Mouse (Mus musculus) C2C12 (cell line): ENCODE measurements around the gene Tmc2. TPM values are rescaled to one million over a fixed set of nuclear protein-coding genes. Genes with fewer than 3 reads are reported as not detected.

ENCODE experiments used
- H3K27me3 ChIP-seq: one replicate; pipeline ENCODE4 v1.6.1; 2011; ENCODE audit not compliant: control insufficient read depth, insufficient read depth, insufficient read length
- H3K36me3 ChIP-seq: one replicate; pipeline ENCODE4 v1.6.1; 2011; ENCODE audit not compliant: control insufficient read depth, insufficient read depth
- H3K4me3 ChIP-seq: one replicate; pipeline ENCODE4 v1.5.1; 2011; ENCODE audit warnings: mild to moderate bottlenecking, control low read depth; ENCODE audit not compliant: poor library complexity, insufficient read depth, severe bottlenecking
- H3K79me2 ChIP-seq: one replicate; pipeline ENCODE4 v1.6.1; 2011; ENCODE audit not compliant: control insufficient read depth, insufficient read depth
- H3K79me3 ChIP-seq: one replicate; pipeline ENCODE4 v1.6.1; 2011; ENCODE audit warnings: low read depth, control low read depth
- H3ac ChIP-seq: one replicate; pipeline ENCODE3; 2011; ENCODE audit warnings: low read depth; ENCODE audit not compliant: control insufficient read depth, insufficient read length
- CEBPB ChIP-seq: IDR thresholded peaks from one replicate; pipeline ENCODE4 v1.6.1; 2011; ENCODE audit warnings: low read depth, mild to moderate bottlenecking, control low read depth, moderate library complexity
- CTCF ChIP-seq: IDR thresholded peaks from one replicate; pipeline ENCODE4 v1.5.1; 2011; ENCODE audit not compliant: control insufficient read depth, insufficient read depth, insufficient read length
- FOSL1 ChIP-seq: IDR thresholded peaks from one replicate; pipeline ENCODE4 v1.8.0; 2011; ENCODE audit warnings: mild to moderate bottlenecking, low read length; ENCODE audit not compliant: poor library complexity, insufficient read depth, severe bottlenecking
- MAX ChIP-seq: IDR thresholded peaks from one replicate; pipeline ENCODE4 v1.6.1; 2011; ENCODE audit warnings: mild to moderate bottlenecking, control low read depth
- MYOD1 ChIP-seq: IDR thresholded peaks from one replicate; pipeline ENCODE4 v1.6.1; 2011; ENCODE audit warnings: low read depth; ENCODE audit not compliant: control insufficient read depth, insufficient read length
- MYOG ChIP-seq: IDR thresholded peaks from one replicate; pipeline ENCODE4 v1.6.1; 2011; ENCODE audit not compliant: control insufficient read depth, insufficient read length; ENCODE audit errors: extremely low read depth
- USF1 ChIP-seq: IDR thresholded peaks from one replicate; pipeline ENCODE4 v1.6.1; 2011; ENCODE audit warnings: low read depth, mild to moderate bottlenecking, control low read depth, moderate library complexity
- long read RNA-seq, 2 experiments: library from polyadenylated mRNA; unstranded; transcript quantifications; one replicate each; pipeline ENCODE4 v2.0.0; 2019 to 2020
- polyA plus RNA-seq: library from polyadenylated mRNA; unstranded; fragments of >200 nt; fragmentation: generic; extraction: Trizol; gene quantifications from one replicate; pipeline ENCODE4 v1.2.1, GENCODE M21; 2012; ENCODE audit warnings: missing spikeins

The Tmc2 gene
- polyA plus RNA-seq = not detected
- long read RNA-seq, experiment 1 = 0 reads
- long read RNA-seq, experiment 2 = 0 reads

DNA sequence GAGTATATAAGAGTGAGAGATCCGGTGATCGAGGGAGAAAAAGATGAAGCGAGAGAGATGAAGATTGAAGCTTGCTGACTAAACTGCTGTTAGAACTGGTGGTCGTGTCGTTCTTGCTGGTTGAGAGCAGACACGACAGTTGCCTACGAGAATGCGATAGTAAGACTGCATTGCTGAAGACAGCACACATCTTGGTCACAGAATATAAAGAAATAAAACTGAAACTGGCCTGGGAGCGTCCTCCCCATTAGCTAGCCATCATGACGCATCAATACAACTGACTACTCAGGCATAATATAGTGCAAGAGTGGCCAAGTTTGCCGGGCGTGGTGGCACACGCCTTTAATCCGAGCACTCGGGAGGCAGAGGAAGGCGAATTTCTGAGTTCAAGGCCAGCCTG, at the start of gene Tmc2:
TSS of gene Tmc2 (plus strand) at position 301 of the 400 bp plus-strand sequence.
- no peaks in the 10 kb centered on the region for H3K27me3 ChIP-seq
- H3ac ChIP-seq = no peak within 1 kb of the TSS
- no peak within 1 kb of the TSS for H3K4me3 ChIP-seq
- no peaks in the 10 kb centered on the region for H3K79me3 ChIP-seq
- H3K79me2 ChIP-seq = no peaks in the 10 kb centered on the region
- TF ChIP-seq CTCF = no peak
- H3K36me3 ChIP-seq = no peaks in the 10 kb centered on the region

DNA sequence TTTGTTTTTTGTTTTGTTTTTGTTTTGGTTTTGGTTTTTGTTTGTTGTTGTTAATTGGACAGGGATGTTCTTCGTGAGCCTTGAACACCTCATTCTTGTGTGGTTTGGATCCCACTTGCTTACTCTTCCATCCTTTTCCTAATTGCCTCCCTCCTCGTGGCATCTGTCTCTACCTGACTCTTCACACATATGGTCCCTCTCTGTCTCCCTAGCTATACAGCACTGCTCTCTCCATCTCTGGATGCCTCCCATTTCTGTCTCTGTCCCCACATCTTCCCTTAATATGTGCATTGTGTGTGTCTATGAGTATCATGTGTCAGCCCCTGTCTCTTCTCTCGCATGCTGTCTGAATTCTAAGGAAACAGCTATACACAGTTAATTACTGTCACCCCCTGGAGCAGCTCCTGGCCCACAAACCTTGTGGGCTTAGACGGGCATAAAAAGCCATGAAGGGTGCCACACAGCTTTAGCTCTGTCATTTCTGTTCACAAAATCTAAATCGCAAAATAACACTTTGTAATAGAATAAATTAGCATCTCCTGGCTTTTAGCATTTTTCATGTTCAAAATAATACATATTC, 48.8 kb upstream of the Tmc2 start:
- no peak overlapping the region for H3ac ChIP-seq
- TF ChIP-seq CTCF = no peak
- no peak for TF ChIP-seq USF1
- TF ChIP-seq FOSL1 = no peak
- TF ChIP-seq MYOG = no peak
- TF ChIP-seq CEBPB = no peak
- TF ChIP-seq MYOD1 = no peak
- TF ChIP-seq MAX = no peak
- H3K79me3 ChIP-seq = no peaks in the 10 kb centered on the region
- no peaks in the 10 kb centered on the region for H3K79me2 ChIP-seq
- H3K4me3 ChIP-seq = no peak overlapping the region
- H3K27me3 ChIP-seq = peaks cover 3% of the 10 kb centered on the region
- H3K36me3 ChIP-seq = no peaks in the 10 kb centered on the region

DNA sequence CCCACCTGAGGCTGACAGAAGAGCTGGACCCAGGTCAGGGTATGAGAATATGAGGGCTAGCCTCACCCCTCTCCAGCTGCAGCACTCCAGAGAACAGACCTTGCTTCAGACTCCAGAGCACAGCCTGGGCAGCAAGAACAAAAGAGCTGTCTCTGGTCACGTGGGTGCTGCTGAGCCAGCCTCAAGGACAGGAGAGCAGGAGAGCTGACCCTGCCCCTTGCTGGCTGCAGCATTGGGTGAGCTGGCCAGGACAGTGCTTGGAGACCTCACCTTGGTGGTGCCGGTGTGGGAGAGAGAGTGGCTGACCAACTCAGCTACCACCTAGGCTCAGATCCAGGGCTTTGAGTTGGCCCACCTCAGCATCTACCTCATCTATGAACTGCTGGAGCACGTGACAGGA, 39.8 kb upstream of the Tmc2 start:
- Histone ChIP-seq H3K4me3 (no peak overlapping the region), H3ac (no peak overlapping the region), H3K36me3 (no peaks in the 10 kb centered on the region), H3K79me3 (no peaks in the 10 kb centered on the region), H3K79me2 (no peaks in the 10 kb centered on the region), H3K27me3 (peaks cover 4% of the 10 kb centered on the region)
- no peak for TF ChIP-seq MYOG
- TF ChIP-seq FOSL1 = no peak
- no peak for TF ChIP-seq USF1
- TF ChIP-seq MAX = no peak
- TF ChIP-seq MYOD1 = no peak
- no peak for TF ChIP-seq CTCF
- TF ChIP-seq CEBPB = no peak

DNA sequence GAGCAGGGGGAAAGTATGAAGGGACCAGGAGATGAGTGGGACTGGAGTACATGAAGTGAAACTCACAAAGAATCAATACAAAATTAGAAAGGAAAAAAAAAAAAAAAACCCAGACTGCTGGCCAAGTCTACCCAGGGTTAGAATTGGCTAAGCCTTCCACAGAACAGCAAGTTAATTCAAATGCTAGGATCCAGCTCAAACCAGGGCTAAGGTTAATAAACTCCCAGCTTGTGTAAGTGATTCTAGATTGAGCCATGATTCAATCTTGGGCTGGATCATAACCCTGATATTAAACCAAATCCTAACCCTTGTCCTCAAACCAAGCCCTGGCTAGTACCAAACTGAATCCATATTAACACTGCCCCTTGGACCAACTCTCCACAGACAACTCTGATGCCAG, 39.1 kb upstream of the Tmc2 start:
- Histone ChIP-seq H3K4me3 (no peak overlapping the region), H3K36me3 (no peaks in the 10 kb centered on the region), H3K79me3 (no peaks in the 10 kb centered on the region), H3ac (no peak overlapping the region), H3K27me3 (peaks cover 4% of the 10 kb centered on the region), H3K79me2 (no peaks in the 10 kb centered on the region)
- no peak for TF ChIP-seq MYOG

DNA sequence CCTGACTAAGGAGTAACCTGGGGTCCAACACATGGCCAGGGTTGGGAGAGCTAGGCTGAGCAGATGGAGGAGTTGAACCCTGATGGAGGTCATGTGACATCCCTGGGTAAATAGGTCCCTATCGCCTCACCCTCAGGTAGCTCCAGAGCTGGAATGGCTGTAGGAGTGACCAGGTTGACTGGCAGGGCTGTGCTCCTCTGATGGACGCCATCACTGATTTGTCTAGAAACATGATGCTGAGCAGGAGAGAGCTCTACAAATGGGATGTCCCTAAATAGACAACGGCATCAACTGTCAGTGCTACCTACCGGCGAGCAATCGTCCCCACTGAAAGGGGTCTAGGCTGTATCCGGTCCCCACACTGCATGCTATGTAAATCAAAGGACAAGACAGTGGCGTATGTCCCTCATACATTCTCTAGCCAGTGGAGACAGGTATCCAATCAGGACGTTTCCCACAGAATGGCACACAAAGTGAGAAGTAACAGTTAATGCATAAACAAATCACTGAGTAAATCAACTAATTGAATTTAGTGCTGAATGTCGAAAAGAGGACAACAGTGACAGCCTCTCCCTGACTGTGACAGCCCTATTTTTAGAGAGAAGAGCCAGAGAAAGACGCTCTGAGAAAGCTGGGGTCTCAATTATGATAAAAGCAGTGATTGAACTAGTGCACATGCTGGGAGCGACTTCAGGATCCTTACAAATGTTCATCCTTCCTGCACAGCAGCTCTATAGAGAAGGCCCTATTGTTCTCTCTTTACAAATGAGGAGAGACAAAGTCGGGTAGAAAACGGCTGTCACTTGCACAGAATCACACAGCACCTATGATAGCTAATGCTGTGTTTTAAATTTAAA, 37.5 kb upstream of the Tmc2 start:
- no peaks in the 10 kb centered on the region for H3K79me2 ChIP-seq

DNA sequence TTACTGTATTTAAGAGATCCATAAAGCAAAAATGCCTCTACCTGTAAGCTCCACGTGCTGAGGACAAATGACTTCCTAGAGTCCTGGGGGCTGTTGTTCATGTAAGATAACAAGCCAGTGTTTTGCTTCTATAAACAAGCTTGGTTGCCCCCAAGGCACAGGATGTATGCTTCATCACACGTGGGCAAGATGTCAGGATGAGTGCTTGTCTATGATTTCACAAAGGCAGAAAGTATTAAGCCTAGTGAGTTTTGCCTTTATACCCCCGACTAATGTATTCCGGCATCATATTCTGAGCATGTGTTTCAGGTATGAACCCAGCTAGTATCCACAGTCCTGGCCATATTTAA, 36.9 kb upstream of the Tmc2 start:
- Histone ChIP-seq H3K4me3 (no peak overlapping the region), H3K79me3 (no peaks in the 10 kb centered on the region), H3K79me2 (no peaks in the 10 kb centered on the region), H3K27me3 (no peaks in the 10 kb centered on the region), H3K36me3 (no peaks in the 10 kb centered on the region), H3ac (no peak overlapping the region)
- TF ChIP-seq MYOG (no peak), MYOD1 (no peak), FOSL1 (no peak)

More for the DNA sequence above, 37.5 kb upstream of the Tmc2 start:
- Histone ChIP-seq H3K36me3 (no peaks in the 10 kb centered on the region), H3ac (no peak overlapping the region), H3K79me3 (no peaks in the 10 kb centered on the region), H3K4me3 (no peak overlapping the region), H3K27me3 (no peaks in the 10 kb centered on the region)
- TF ChIP-seq MAX (no peak), MYOD1 (no peak), USF1 (no peak), MYOG (no peak), FOSL1 (no peak), CEBPB (no peak), CTCF (no peak)
